Mouse (Mus musculus) small intestine, adult 2 months (tissue): ENCODE results near the gene Loxl3.

Experiments used
- CTCF ChIP-seq: fragments of 200-500 bp; IDR thresholded peaks from 2 replicates; pipeline ENCODE4 v1.5.1; 2012; ENCODE audit warnings: low read depth, mild to moderate bottlenecking, control low read depth, inconsistent platforms, low read length, moderate library complexity, mixed read lengths; ENCODE audit not compliant: insufficient replicate concordance, insufficient read length; ENCODE audit errors: extremely low read depth
- POLR2A ChIP-seq: fragments of 200-500 bp; IDR thresholded peaks from 2 replicates; pipeline ENCODE4 v1.6.1; 2012; ENCODE audit warnings: low read depth, mild to moderate bottlenecking, control low read depth, inconsistent platforms, low read length, moderate library complexity

DNA sequence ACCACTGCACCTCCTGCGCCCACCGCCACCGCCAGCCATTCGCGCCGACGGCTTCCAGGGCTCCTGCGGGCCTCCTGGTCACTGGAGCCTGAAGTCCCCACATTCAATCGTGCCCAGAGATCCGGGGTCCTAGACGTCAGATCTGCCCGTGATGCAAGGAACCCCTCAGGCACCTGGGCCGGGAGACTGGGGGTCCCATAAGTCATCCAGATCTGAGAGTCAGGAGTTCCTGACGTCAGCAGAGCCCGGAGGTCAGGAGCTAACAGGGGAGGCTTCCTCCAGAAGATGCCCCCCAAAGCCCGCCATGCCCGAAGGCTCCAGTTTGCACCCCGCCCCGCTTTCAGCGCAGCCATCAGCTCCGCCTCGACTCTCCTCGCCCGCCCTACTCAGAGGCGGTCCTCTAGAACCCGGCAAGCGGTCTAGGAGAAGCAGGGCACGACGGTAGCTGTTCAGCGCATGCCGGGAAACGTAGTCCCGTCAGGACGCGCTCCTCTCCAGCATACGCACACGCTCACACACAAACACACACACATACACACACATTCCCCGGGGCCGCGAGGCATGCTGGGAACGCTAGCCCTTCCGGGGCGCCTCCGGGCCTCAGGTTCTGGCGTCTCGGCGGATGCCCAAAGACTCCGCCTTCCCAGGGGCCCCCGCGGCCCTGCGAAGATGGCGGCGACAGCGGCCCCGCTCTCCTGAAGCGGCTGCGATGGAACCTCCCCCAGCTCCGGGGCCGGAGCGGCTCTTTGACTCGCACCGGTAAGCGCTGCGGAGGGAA lies 20.3 kb downstream of the Loxl3 start, which contains the start of gene Aup1:
- TF ChIP-seq CTCF = no peak
- TF ChIP-seq POLR2A = peak; percentile 72
